Mouse (Mus musculus): Measurements from ENCODE around the gene Pbxip1. TPM values are rescaled to one million over a fixed set of nuclear protein-coding genes. Genes with fewer than 3 reads are reported as not detected.

Pbxip1 gene
- polyA plus RNA-seq, 1 experiment from 2014 or later = 17.0 TPM

GRCm38 (mm10) chr3:89411490-89412393 is 24.8 kb upstream of the Pbxip1 start, which contains the start of gene Flad1:
Gene Flad1, minus strand, starts transcription at chr3:89411870.
- peak; percentile 99 for ATAC-seq (ENCODE audit: low read depth)
- WGBS = 7% methylated on average over 28 of the region's 28 CpGs
- peak within 1 kb of the TSS; percentile 74 for H3K27ac ChIP-seq (replicated peaks)
- H3K9me3 ChIP-seq = no peaks in the 10 kb centered on the region
- H3K27me3 ChIP-seq = no peaks in the 10 kb centered on the region
- H3K36me3 ChIP-seq = peaks cover 44% of the 10 kb centered on the region
- H3K4me1 ChIP-seq (replicated peaks) = peaks cover 32% of the 10 kb centered on the region
- peak within 1 kb of the TSS; percentile 52 for H3K4me3 ChIP-seq
- peak within 1 kb of the TSS; percentile 73 for H3K9ac ChIP-seq
- H3K4me2 ChIP-seq = peak within 1 kb of the TSS; percentile 78

GRCm38 (mm10) chr3:89416158-89416557 is 20.3 kb upstream of the Pbxip1 start:
- no peaks in the 10 kb centered on the region for H3K9me3 ChIP-seq
- 95% methylated on average over 8 of the region's 8 CpGs for WGBS
- no peak overlapping the region for H3K27ac ChIP-seq (replicated peaks)
- H3K4me2 ChIP-seq = no peak overlapping the region
- no peak overlapping the region for H3K4me3 ChIP-seq
- ATAC-seq (ENCODE audit: low read depth) = no peak
- peaks cover 47% of the 10 kb centered on the region for H3K4me1 ChIP-seq (replicated peaks)
- H3K9ac ChIP-seq = no peak overlapping the region
- peaks cover 25% of the 10 kb centered on the region for H3K36me3 ChIP-seq
- H3K27me3 ChIP-seq = no peaks in the 10 kb centered on the region

- H3K4me2 ChIP-seq = peak overlapping the region; percentile 89
- peak overlapping the region; percentile 51 for H3K4me3 ChIP-seq
- H3K27me3 ChIP-seq = no peaks in the 10 kb centered on the region
- no peaks in the 10 kb centered on the region for H3K9me3 ChIP-seq
- WGBS = 33% methylated on average over 2 of the region's 2 CpGs
- H3K4me1 ChIP-seq (replicated peaks) = peaks cover 54% of the 10 kb centered on the region
- peak overlapping the region; percentile 67 for H3K9ac ChIP-seq
- H3K27ac ChIP-seq (replicated peaks) = peak overlapping the region; percentile 72; the same call in 1 of the 2 replicates
- ATAC-seq (ENCODE audit: low read depth) = no peak
- H3K36me3 ChIP-seq = peaks cover 25% of the 10 kb centered on the region
These were observed 19.4 kb upstream of the Pbxip1 start for GRCm38 (mm10) chr3:89417131-89417530.

DNA sequence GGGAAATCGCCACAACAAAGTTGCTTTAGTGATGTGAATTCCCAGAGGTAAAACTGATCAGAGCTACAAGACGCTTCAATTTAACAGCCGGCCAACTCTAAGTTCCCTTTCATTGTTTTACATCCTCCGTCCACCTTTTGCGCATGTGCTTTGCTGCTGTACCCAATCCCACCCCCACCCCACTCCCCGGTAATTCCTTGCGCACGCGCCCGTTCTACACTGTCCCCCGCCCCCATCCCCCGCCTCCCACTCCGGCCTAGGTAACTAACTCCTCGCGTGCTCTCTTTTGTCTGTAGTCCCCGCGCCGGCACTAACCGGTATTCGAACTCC is 18.7 kb upstream of the Pbxip1 start:
- Histone ChIP-seq H3K4me2 (peak overlapping the region; percentile 89), H3K27me3 (no peaks in the 10 kb centered on the region), H3K36me3 (peaks cover 25% of the 10 kb centered on the region), H3K9ac (peak overlapping the region; percentile 67), H3K4me3 (peak overlapping the region; percentile 51), H3K27ac (replicated peaks) (peak overlapping the region; percentile 72), H3K9me3 (no peaks in the 10 kb centered on the region), H3K4me1 (replicated peaks) (peaks cover 56% of the 10 kb centered on the region)
- ATAC-seq (ENCODE audit: low read depth) = peak; percentile 54
- WGBS = 1% methylated on average over 20 of the region's 20 CpGs

DNA sequence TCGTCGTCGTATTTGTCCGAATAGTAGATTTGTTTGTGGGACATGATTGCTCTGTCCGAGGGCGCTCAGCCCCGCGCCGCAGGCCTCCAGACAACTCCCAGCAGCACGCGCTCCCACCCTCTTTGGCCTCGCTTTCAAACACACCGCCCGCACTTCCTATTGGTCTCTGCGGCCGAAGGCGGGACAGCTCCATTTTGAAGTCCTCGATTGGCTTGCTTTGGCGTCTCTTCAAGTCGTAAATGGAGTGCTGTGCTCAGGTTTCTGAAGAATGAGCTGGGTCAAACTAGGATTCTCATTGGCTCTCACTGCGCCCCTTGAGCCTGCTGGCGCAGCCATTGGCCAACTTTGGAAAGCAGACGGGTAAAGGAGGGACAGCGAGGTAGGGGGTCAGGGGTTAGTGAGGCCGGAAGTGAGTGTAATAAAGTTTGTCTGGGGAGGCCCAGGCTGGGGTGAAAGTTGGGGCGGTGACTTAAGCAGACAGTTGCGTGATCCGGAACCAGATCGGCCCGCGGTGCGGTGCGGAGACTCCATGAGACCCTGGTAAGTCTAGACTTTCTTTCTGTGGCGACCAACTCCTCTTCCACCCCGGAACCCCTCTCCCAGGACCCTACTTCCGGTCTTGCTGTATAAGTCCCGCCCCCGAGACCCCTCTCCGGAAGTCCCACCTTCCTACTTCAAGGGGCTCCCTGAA is 18.2 kb upstream of the Pbxip1 start, which contains the start of the genes Cks1b and Shc1:
Cks1b (minus strand) TSS at position 214 of the 691 bp plus-strand sequence.
Shc1 (plus strand) TSS at position 274 of the 691 bp plus-strand sequence.
- H3K4me2 ChIP-seq = peak within 1 kb of the TSS; percentile 89
- H3K4me1 ChIP-seq (replicated peaks) = peaks cover 61% of the 10 kb centered on the region
- ATAC-seq (ENCODE audit: low read depth) = peak; percentile 95
- peak within 1 kb of the TSS; percentile 86 for H3K27ac ChIP-seq (replicated peaks)
- H3K27me3 ChIP-seq = no peaks in the 10 kb centered on the region
- H3K9me3 ChIP-seq = no peaks in the 10 kb centered on the region
- WGBS = under 1% methylated on average over 39 of the region's 39 CpGs
- peak within 1 kb of the TSS; percentile 51 for H3K4me3 ChIP-seq
- peaks cover 25% of the 10 kb centered on the region for H3K36me3 ChIP-seq
- H3K9ac ChIP-seq = peak within 1 kb of the TSS; percentile 79

GRCm38 (mm10) chr3:89418861-89419250 is 17.6 kb upstream of the Pbxip1 start:
- peaks cover 64% of the 10 kb centered on the region for H3K4me1 ChIP-seq (replicated peaks)
- peak overlapping the region; percentile 51 for H3K4me3 ChIP-seq
- H3K9ac ChIP-seq = peak overlapping the region; percentile 79
- peak overlapping the region; percentile 86 for H3K27ac ChIP-seq (replicated peaks)
- H3K4me2 ChIP-seq = peak overlapping the region; percentile 89
- peak; percentile 28; the same call in 1 of the 2 replicates for ATAC-seq (ENCODE audit: low read depth)
- WGBS = 0% methylated on average over 16 of the region's 16 CpGs
- H3K36me3 ChIP-seq = peaks cover 24% of the 10 kb centered on the region
- H3K27me3 ChIP-seq = no peaks in the 10 kb centered on the region
- no peaks in the 10 kb centered on the region for H3K9me3 ChIP-seq

GRCm38 (mm10) chr3:89419571-89419970 is 16.9 kb upstream of the Pbxip1 start:
- no peaks in the 10 kb centered on the region for H3K27me3 ChIP-seq
- H3K36me3 ChIP-seq = peaks cover 17% of the 10 kb centered on the region
- no peaks in the 10 kb centered on the region for H3K9me3 ChIP-seq
- peak overlapping the region; percentile 89 for H3K4me2 ChIP-seq
- peak overlapping the region; percentile 51 for H3K4me3 ChIP-seq
- H3K4me1 ChIP-seq (replicated peaks) = peaks cover 64% of the 10 kb centered on the region
- ATAC-seq (ENCODE audit: low read depth) = no peak
- under 1% methylated on average over 9 of the region's 9 CpGs for WGBS
- H3K27ac ChIP-seq (replicated peaks) = peak overlapping the region; percentile 86
- peak overlapping the region; percentile 79 for H3K9ac ChIP-seq

DNA sequence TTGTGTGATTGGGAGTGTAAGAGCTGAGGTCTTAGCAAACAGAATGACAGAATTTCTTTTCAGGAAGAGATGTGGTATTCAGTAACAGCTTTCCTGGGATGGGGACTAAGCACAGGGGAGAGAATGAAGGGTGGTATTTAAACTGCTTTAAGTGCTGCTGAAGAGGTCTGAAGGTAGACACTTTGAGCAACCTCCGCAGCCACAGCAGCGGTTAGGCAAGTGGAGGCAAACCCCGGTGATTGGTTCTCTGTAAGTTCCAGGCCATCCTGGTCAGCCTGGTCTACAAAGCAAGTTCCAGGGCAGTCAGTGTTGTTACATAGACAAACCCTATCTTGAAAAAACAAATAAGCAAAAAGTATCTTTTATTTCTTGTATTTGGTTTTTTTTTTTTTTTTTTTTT is 16.5 kb upstream of the Pbxip1 start:
- H3K4me3 ChIP-seq = peak overlapping the region; percentile 51
- no peaks in the 10 kb centered on the region for H3K9me3 ChIP-seq
- no peaks in the 10 kb centered on the region for H3K27me3 ChIP-seq
- WGBS = 16% methylated on average over 3 of the region's 3 CpGs
- H3K27ac ChIP-seq (replicated peaks) = peak overlapping the region; percentile 86
- peaks cover 16% of the 10 kb centered on the region for H3K36me3 ChIP-seq
- peak overlapping the region; percentile 79 for H3K9ac ChIP-seq
- ATAC-seq (ENCODE audit: low read depth) = no peak
- H3K4me2 ChIP-seq = peak overlapping the region; percentile 89
- peaks cover 64% of the 10 kb centered on the region for H3K4me1 ChIP-seq (replicated peaks)

- Histone ChIP-seq H3K27me3 (no peaks in the 10 kb centered on the region), H3K4me1 (replicated peaks) (peaks cover 64% of the 10 kb centered on the region), H3K4me2 (peak overlapping the region; percentile 89), H3K36me3 (peaks cover 11% of the 10 kb centered on the region), H3K9me3 (no peaks in the 10 kb centered on the region), H3K4me3 (no peak overlapping the region), H3K9ac (no peak overlapping the region), H3K27ac (replicated peaks) (peak overlapping the region; percentile 71)
- no peak for ATAC-seq (ENCODE audit: low read depth)
- 42% methylated on average over 2 of the region's 2 CpGs for WGBS
These were observed 16.1 kb upstream of the Pbxip1 start for GRCm38 (mm10) chr3:89420421-89420820.

GRCm38 (mm10) chr3:89421002-89421774 is 15.3 kb upstream of the Pbxip1 start:
- peaks cover 62% of the 10 kb centered on the region for H3K4me1 ChIP-seq (replicated peaks)
- no peaks in the 10 kb centered on the region for H3K9me3 ChIP-seq
- peak overlapping the region; percentile 74 for H3K9ac ChIP-seq
- H3K27ac ChIP-seq (replicated peaks) = peak overlapping the region; percentile 71
- H3K27me3 ChIP-seq = no peaks in the 10 kb centered on the region
- ATAC-seq (ENCODE audit: low read depth) = 0 out of 2 replicates have a peak, but pooled peaks have one; percentile 32
- peaks cover 4% of the 10 kb centered on the region; the same call in 1 of the 2 replicates for H3K36me3 ChIP-seq
- H3K4me3 ChIP-seq = peak overlapping the region; percentile 40
- H3K4me2 ChIP-seq = peak overlapping the region; percentile 89
- 6% methylated on average over 11 of the region's 11 CpGs for WGBS

DNA sequence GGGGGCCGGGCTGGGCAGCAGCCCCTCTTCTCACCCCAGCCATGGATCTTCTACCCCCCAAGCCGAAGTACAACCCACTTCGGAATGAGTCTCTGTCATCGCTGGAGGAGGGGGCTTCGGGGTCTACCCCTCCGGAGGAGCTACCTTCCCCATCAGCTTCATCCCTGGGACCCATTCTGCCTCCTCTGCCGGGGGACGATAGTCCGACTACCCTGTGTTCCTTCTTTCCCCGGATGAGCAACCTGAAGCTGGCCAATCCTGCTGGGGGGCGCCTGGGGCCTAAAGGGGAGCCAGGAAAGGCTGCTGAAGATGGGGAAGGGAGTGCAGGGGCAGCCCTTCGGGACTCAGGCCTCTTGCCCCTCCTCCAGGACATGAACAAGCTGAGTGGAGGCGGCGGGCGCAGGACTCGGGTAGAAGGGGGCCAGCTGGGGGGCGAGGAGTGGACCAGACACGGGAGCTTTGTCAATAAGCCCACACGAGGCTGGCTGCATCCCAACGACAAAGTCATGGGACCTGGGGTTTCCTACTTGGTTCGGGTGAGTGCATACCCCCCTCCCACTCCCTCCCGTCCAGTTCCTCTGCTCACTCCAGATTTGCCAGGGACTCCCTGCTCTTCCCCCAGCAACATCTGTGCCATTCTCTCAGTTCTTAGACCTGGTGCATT is 14.6 kb upstream of the Pbxip1 start:
- ATAC-seq (ENCODE audit: low read depth) = no peak

More for the DNA sequence above, 14.6 kb upstream of the Pbxip1 start:
- WGBS = 7% methylated on average over 22 of the region's 22 CpGs
- Histone ChIP-seq H3K9me3 (no peaks in the 10 kb centered on the region), H3K4me3 (peak overlapping the region; percentile 40), H3K27ac (replicated peaks) (peak overlapping the region; percentile 71), H3K4me1 (replicated peaks) (peaks cover 55% of the 10 kb centered on the region), H3K9ac (peak overlapping the region; percentile 74), H3K4me2 (peak overlapping the region; percentile 89), H3K36me3 (peaks cover 8% of the 10 kb centered on the region), H3K27me3 (no peaks in the 10 kb centered on the region)
